In genomic region chr3:58593623-58594022, GRCm38 (mm10) we compare ENCODE assay signal across 26 mouse cellular contexts. TPM values are rescaled to one million over a fixed set of nuclear protein-coding genes. Genes with fewer than 3 reads are reported as not detected.
DNase-seq lines count a peak whose midpoint lies in the region; ATAC-seq and TF ChIP-seq lines count a peak whose summit lies in the region.
"Had no signal": no experiment of that assay in that cellular context is flagged by ENCODE, and none has a peak within 500 bp of the region (broad histone marks: within the 10 kb centered on the region; RNA-seq: fewer than 3 reads in every experiment).

No protein-coding gene starts in this region.

- ATAC-seq in lung, embryonic 14.5 days (ENCODE audit: insufficient read depth), result no peak
- no peak for ATAC-seq in activated CD4-positive, CD25-positive, alpha-beta regulatory T cell, adult 4 months
- ATAC-seq: forebrain, embryonic 13.5 days; intestine, embryonic 16.5 days; midbrain, embryonic 15.5 days had no signal

- H3K4me3 ChIP-seq in lung, embryonic 14.5 days (ENCODE audit: low read depth, low read length), result no peak overlapping the region
- H3K4me3 ChIP-seq: forebrain, embryonic 13.5 days; heart, embryonic 10.5 days; heart, embryonic 15.5 days; limb, embryonic 12.5 days; liver, embryonic 15.5 days; lung, embryonic 15.5 days; midbrain, embryonic 15.5 days had no signal

- WGBS in lung, embryonic 14.5 days, result 57% methylated on average over 5 of the region's 5 CpGs

- TF ChIP-seq CTCF in lung, embryonic 14.5 days (IDR thresholded peaks at IDR 0.05; ENCODE audit: low read depth), result no peak

- peak; percentile 11 for DNase-seq in lung, embryonic 14.5 days
- DNase-seq in lung, postnatal 4 days, result no peak
- DNase-seq in ovary, postnatal 36 days (ENCODE audit: low spot score), result peak; percentile 26
- DNase-seq in ovary, postnatal 10 days (ENCODE audit: low spot score), result no peak
- peak; percentile 48 for DNase-seq in R1 (ENCODE audit: low read depth, low spot score)
- DNase-seq: adrenal gland, postnatal 25 days; cerebellum, adult 2 months; cerebellum, postnatal 14 days; gastrocnemius, postnatal 25 days; heart, adult 11 months; kidney, adult 8-10 months; kidney, postnatal 14 days; right cerebral cortex, postnatal 25 days had no signal

- H3K4me2 ChIP-seq in lung, embryonic 14.5 days, result no peak overlapping the region
- H3K4me2 ChIP-seq: forebrain, embryonic 13.5 days; heart, embryonic 15.5 days; limb, embryonic 12.5 days; liver, embryonic 15.5 days; lung, embryonic 15.5 days; midbrain, embryonic 15.5 days had no signal

- no peaks in the 10 kb centered on the region for H3K9me3 ChIP-seq in lung, embryonic 14.5 days (ENCODE audit: low read depth, low read length)
- H3K9me3 ChIP-seq: forebrain, embryonic 13.5 days; G1E; heart, embryonic 10.5 days; heart, embryonic 15.5 days; liver, embryonic 15.5 days; lung, embryonic 15.5 days had no signal

- H3K9ac ChIP-seq in lung, embryonic 14.5 days, result no peak overlapping the region
- H3K9ac ChIP-seq: forebrain, embryonic 13.5 days; heart, embryonic 15.5 days; limb, embryonic 12.5 days; liver, embryonic 15.5 days; lung, embryonic 15.5 days; midbrain, embryonic 15.5 days had no signal

- no peaks in the 10 kb centered on the region for H3K27me3 ChIP-seq in lung, embryonic 14.5 days (ENCODE audit: insufficient read depth, low read length)
- H3K27me3 ChIP-seq: forebrain, embryonic 13.5 days; heart, embryonic 15.5 days; limb, embryonic 12.5 days; liver, embryonic 15.5 days; lung, embryonic 15.5 days; midbrain, embryonic 15.5 days had no signal

- H3K36me3 ChIP-seq in lung, embryonic 14.5 days (ENCODE audit: insufficient read depth), result peaks cover 30% of the 10 kb centered on the region

- H3K4me1 ChIP-seq in lung, embryonic 14.5 days (ENCODE audit: insufficient read depth), result no peaks in the 10 kb centered on the region
- H3K4me1 ChIP-seq: forebrain, embryonic 13.5 days; heart, embryonic 10.5 days; heart, embryonic 15.5 days; limb, embryonic 12.5 days; liver, embryonic 15.5 days; lung, embryonic 15.5 days; midbrain, embryonic 15.5 days had no signal

- no peak overlapping the region for H3K27ac ChIP-seq in lung, embryonic 14.5 days (ENCODE audit: low read depth)
- H3K27ac ChIP-seq: forebrain, embryonic 13.5 days; heart, embryonic 10.5 days; heart, embryonic 15.5 days; limb, embryonic 12.5 days; liver, embryonic 15.5 days; lung, embryonic 15.5 days; midbrain, embryonic 15.5 days had no signal

RNA-seq across cellular contexts. Expression of gene Selenot, which starts 17.2 kb away (rescaled TPM):
- 21.8 and 23.8 TPM in 2 replicates for polyA plus RNA-seq in lung, embryonic 14.5 days (2014; fragmentation: Nextera tagmentation; extraction: Ambion mirVana)
- 10 to 100 TPM; 27.9 to 54.8 TPM for polyA plus RNA-seq in activated CD4-positive, CD25-positive, alpha-beta regulatory T cell, adult 4 months (2017; shearing (Covaris generic))

RNA-seq across cellular contexts. Expression of gene Erich6, which starts 43.4 kb away (rescaled TPM):
- not detected in 2 replicates for polyA plus RNA-seq in lung, embryonic 14.5 days (2014; fragmentation: Nextera tagmentation; extraction: Ambion mirVana)
- polyA plus RNA-seq in activated CD4-positive, CD25-positive, alpha-beta regulatory T cell, adult 4 months (2017; shearing (Covaris generic)), result not detected
- polyA plus RNA-seq: embryonic facial prominence, embryonic 11.5 days; G1E; intestine, embryonic 16.5 days; liver, adult 2 months; liver, embryonic 15.5 days; lung, embryonic 15.5 days; neural tube, embryonic 11.5 days had no signal

Comparison
In these comparisons a context has a peak if more than half of its experiments do, and no peak if none do; other contexts are left out.
1. DNase-seq: peak in lung, embryonic 14.5 days (single experiment), ovary, postnatal 36 days (single experiment) and R1 (single experiment); none in lung, postnatal 4 days (0 of 2) and ovary, postnatal 10 days (single experiment).